Mouse (Mus musculus): ENCODE measurements around the gene Il17c. TPM values are rescaled to one million over a fixed set of nuclear protein-coding genes. Genes with fewer than 3 reads are reported as not detected.

Gene Il17c
- not detected in 2 replicates for polyA plus RNA-seq (2015; fragmentation: Nextera tagmentation; extraction: Ambion mirVana)

DNA sequence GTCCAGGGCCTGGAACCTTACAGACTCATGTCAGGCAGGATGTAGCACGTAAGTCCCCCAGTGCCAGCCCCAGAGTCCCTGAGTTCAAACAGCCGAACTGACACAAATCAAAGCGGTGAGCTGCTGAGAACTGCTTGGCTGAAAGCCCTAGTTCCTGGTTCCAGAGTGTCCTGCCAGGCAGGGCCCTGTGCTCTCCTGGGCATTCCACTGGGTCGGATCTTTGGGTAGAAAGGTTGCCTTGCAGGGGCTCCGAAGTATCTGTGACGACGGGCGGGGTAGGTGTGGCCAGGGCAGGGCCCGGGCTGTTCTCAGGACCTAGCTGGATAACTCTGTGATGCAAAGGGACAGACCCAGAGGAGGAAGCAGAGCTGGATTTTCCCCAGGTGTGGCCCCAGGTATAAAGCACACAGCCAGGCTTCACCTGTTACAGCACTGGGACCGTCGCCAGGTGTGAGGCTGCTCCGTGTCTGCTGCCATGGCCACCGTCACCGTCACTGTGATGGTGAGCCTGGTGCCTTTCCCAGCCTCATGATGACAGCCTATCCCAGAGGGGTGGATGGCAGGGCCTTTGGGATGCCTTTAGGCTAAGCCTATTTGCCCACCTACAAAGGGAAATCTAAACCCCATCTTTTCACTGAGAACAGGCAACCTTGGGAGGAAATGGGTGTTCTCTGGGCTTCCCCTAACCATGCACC is at the start of gene Il17c:
TSS of gene Il17c (plus strand) at position 645 of the 695 bp plus-strand sequence.
- Histone ChIP-seq H3K4me2 (ENCODE audit: low read length) (no peak within 1 kb of the TSS), H3K27ac (ENCODE audit: low read depth, low read length) (no peak within 1 kb of the TSS), H3K9me3 (ENCODE audit: control insufficient read depth, low read length) (no peaks in the 10 kb centered on the region), H3K27me3 (replicated peaks; ENCODE audit: control insufficient read depth, insufficient read depth, low read length) (no peaks in the 10 kb centered on the region), H3K9ac (ENCODE audit: low read depth, low read length) (no peak within 1 kb of the TSS), H3K36me3 (ENCODE audit: control insufficient read depth, insufficient read depth, low read length) (peaks cover 7% of the 10 kb centered on the region), H3K4me1 (ENCODE audit: control insufficient read depth, insufficient read depth, low read depth, low read length) (no peaks in the 10 kb centered on the region), H3K4me3 (ENCODE audit: low read length) (no peak within 1 kb of the TSS)
- no peak for ATAC-seq
- WGBS = 86% methylated on average over 14 of the region's 14 CpGs

DNA sequence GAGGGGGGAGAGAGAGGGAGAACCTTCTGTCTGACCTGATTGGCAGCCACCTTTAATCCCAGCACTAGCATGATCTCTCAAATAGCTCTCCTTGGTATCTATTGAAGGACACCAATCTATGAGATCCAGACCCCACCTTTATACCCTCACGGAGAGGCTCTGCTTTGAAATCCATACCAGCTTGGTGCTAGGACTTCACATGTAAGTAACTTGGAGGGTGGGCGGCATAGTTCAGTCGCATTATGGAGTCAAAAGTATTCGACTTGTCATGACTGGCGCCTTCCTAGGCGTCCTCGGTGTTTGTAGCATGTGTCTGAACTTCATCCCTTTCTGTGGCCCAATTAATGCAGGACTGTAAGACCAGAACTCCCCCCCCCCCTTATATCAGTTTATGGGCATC is 46.5 kb upstream of the Il17c start:
- Histone ChIP-seq H3K4me2 (ENCODE audit: low read length) (peak overlapping the region; percentile 66), H3K36me3 (ENCODE audit: control insufficient read depth, insufficient read depth, low read length) (no peaks in the 10 kb centered on the region; the same call in 1 of the 2 replicates), H3K4me1 (ENCODE audit: control insufficient read depth, insufficient read depth, low read depth, low read length) (peaks cover 15% of the 10 kb centered on the region), H3K9ac (ENCODE audit: low read depth, low read length) (no peak overlapping the region), H3K27ac (ENCODE audit: low read depth, low read length) (no peak overlapping the region), H3K9me3 (ENCODE audit: control insufficient read depth, low read length) (no peaks in the 10 kb centered on the region), H3K4me3 (ENCODE audit: low read length) (no peak overlapping the region; the same call in 1 of the 2 replicates), H3K27me3 (replicated peaks; ENCODE audit: control insufficient read depth, insufficient read depth, low read length) (no peaks in the 10 kb centered on the region)
- WGBS = 98% methylated on average over 7 of the region's 7 CpGs
- no peak for ATAC-seq

DNA sequence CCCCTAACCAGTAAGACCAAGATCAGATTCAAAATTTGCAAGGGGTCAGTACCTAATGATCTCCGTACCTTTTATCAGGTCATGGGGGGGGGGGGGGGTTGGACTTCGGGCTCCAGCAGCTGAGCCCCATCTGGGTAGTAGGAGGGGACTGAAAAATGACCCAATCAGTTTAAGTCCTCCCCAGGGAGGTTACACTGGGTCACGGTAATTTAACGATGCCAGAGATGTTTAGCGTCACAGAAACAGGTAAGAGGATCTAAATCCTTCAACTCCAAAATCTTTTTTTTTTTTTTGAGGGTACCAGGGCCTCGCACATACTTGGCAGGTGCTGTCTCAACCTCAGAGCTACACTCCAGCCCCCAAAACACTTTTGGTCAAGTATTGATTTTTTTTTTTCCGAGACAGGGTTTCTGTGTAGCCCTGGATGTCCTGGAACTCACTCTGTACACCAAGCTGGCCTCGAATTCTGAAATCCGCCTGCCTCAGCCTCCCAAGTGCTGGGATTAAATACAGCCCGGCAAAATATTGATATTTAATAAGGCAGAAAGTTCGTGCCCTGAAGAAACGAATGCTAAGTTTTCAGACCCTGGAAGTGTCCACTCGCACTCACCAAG is 46.0 kb upstream of the Il17c start:
- Histone ChIP-seq H3K9ac (ENCODE audit: low read depth, low read length) (peak overlapping the region; percentile 58), H3K4me2 (ENCODE audit: low read length) (peak overlapping the region; percentile 66), H3K36me3 (ENCODE audit: control insufficient read depth, insufficient read depth, low read length) (no peaks in the 10 kb centered on the region; the same call in 1 of the 2 replicates), H3K9me3 (ENCODE audit: control insufficient read depth, low read length) (no peaks in the 10 kb centered on the region), H3K4me3 (ENCODE audit: low read length) (peak overlapping the region; percentile 90), H3K27me3 (replicated peaks; ENCODE audit: control insufficient read depth, insufficient read depth, low read length) (no peaks in the 10 kb centered on the region), H3K4me1 (ENCODE audit: control insufficient read depth, insufficient read depth, low read depth, low read length) (peaks cover 15% of the 10 kb centered on the region), H3K27ac (ENCODE audit: low read depth, low read length) (peak overlapping the region; percentile 40; the same call in 1 of the 2 replicates)
- WGBS = 28% methylated on average over 13 of the region's 13 CpGs
- ATAC-seq = peak; percentile 44

DNA sequence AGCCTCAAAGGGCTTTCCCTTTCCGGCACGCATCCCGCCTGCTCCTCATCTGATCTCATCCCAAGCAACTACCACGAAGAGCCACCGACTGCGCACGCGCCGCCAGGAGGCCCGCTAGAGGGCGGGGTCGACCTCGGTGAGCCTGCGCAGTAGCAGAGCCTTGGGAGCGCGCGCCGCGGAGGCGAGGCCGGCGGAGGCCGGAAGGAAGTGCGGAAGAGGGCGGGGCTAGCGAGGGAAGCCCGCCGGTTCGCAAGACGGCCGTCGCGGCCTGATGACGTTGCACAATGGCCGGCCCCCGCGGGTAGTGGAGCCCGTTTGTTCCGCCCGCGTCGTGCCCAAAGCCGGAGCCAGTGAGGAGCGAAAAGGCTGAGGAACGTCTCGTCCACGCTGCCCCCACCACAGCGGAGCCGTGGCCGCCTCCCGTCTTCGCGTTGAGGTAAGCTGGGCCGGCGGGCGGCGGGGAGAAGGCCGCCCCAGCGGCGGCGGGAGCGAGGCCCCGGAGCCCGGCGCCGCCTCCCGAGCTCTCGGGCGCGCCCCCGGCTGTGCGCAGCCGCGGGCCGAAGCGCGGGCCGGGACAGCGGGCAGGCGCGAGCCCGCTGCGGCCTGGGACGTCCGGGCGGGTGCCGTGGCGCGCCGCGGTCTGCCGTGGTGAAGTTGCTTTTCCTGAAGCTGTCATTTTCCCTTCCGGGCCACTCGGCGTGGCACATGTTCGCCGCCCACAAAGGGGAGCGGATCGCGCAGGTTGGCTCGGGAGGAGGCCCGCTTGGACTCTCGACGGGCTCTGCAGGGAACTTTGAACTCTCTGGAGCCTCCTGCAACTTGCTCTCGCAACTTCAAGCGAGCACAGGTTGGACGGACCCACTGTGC is 45.2 kb upstream of the Il17c start, which contains the start of gene Zc3h18:
TSS of gene Zc3h18 (plus strand) at position 245 of the 867 bp plus-strand sequence.
- no peaks in the 10 kb centered on the region for H3K9me3 ChIP-seq (ENCODE audit: control insufficient read depth, low read length)

DNA sequence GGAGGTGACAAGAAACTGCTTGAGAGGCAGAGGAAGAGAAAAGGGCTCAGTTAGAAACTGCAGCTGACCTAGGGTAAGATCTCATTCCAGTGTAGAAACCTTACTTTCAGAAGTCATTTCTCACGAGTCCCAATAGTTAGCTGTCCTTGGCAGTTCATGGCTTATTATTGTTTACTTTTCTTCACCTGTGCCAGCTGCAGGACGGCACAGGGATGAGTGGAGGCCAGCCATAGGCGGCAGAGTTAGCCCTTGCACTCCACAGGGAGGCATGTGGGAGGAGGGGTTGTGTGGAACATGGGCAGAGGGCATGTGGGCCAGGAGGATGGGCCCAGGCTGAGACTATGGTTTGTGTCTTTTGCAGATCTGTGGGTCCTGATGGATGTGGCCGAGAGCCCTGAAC is 38.8 kb upstream of the Il17c start:
- WGBS = 87% methylated on average over 4 of the region's 4 CpGs
- no peaks in the 10 kb centered on the region for H3K9me3 ChIP-seq (ENCODE audit: control insufficient read depth, low read length)
- no peaks in the 10 kb centered on the region for H3K27me3 ChIP-seq (replicated peaks; ENCODE audit: control insufficient read depth, insufficient read depth, low read length)
- no peak overlapping the region for H3K4me3 ChIP-seq (ENCODE audit: low read length)
- no peak overlapping the region for H3K27ac ChIP-seq (ENCODE audit: low read depth, low read length)
- peaks cover 22% of the 10 kb centered on the region for H3K36me3 ChIP-seq (ENCODE audit: control insufficient read depth, insufficient read depth, low read length)
- ATAC-seq = no peak
- H3K4me2 ChIP-seq (ENCODE audit: low read length) = no peak overlapping the region
- H3K9ac ChIP-seq (ENCODE audit: low read depth, low read length) = no peak overlapping the region
- peaks cover 2% of the 10 kb centered on the region for H3K4me1 ChIP-seq (ENCODE audit: control insufficient read depth, insufficient read depth, low read depth, low read length)

More for the DNA sequence above, 45.2 kb upstream of the Il17c start, which contains the start of gene Zc3h18:
- Histone ChIP-seq H3K4me1 (ENCODE audit: control insufficient read depth, insufficient read depth, low read depth, low read length) (peaks cover 15% of the 10 kb centered on the region), H3K36me3 (ENCODE audit: control insufficient read depth, insufficient read depth, low read length) (no peaks in the 10 kb centered on the region; the same call in 1 of the 2 replicates), H3K4me2 (ENCODE audit: low read length) (peak within 1 kb of the TSS; percentile 80), H3K27me3 (replicated peaks; ENCODE audit: control insufficient read depth, insufficient read depth, low read length) (no peaks in the 10 kb centered on the region), H3K27ac (ENCODE audit: low read depth, low read length) (peak within 1 kb of the TSS; percentile 91), H3K4me3 (ENCODE audit: low read length) (peak within 1 kb of the TSS; percentile 90), H3K9ac (ENCODE audit: low read depth, low read length) (peak within 1 kb of the TSS; percentile 94)
- under 1% methylated on average over 82 of the region's 107 CpGs for WGBS
- ATAC-seq = peak; percentile 96

DNA sequence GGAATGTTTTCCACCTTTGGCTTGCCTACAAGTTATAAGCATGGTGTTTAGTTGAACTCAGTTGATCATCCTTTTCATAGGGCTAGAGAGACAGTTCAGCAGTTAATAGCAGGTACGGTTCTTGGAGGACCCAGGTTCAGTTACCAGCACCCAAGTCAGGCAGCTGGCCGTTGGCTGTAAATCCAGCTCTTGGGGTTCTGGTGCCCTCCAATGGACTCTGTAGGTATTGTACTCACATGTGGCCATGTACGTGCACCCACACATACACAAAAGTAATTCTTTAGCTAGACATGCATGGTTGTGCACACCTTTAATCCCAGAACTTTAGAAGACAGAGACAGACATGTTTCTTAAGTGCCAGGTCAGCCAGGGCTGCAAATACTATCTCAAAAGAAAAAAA is 32.5 kb upstream of the Il17c start:
- peaks cover 40% of the 10 kb centered on the region for H3K36me3 ChIP-seq (ENCODE audit: control insufficient read depth, insufficient read depth, low read length)
- no peak overlapping the region for H3K4me3 ChIP-seq (ENCODE audit: low read length)
- no peaks in the 10 kb centered on the region for H3K27me3 ChIP-seq (replicated peaks; ENCODE audit: control insufficient read depth, insufficient read depth, low read length)
- 86% methylated on average over 3 of the region's 3 CpGs for WGBS
- no peak overlapping the region for H3K9ac ChIP-seq (ENCODE audit: low read depth, low read length)
- no peak overlapping the region for H3K27ac ChIP-seq (ENCODE audit: low read depth, low read length)
- no peak overlapping the region for H3K4me2 ChIP-seq (ENCODE audit: low read length)
- ATAC-seq = no peak
- no peaks in the 10 kb centered on the region for H3K4me1 ChIP-seq (ENCODE audit: control insufficient read depth, insufficient read depth, low read depth, low read length)
- H3K9me3 ChIP-seq (ENCODE audit: control insufficient read depth, low read length) = 0 out of 2 replicates have a peak, but pooled peaks cover 3% of the 10 kb centered on the region

DNA sequence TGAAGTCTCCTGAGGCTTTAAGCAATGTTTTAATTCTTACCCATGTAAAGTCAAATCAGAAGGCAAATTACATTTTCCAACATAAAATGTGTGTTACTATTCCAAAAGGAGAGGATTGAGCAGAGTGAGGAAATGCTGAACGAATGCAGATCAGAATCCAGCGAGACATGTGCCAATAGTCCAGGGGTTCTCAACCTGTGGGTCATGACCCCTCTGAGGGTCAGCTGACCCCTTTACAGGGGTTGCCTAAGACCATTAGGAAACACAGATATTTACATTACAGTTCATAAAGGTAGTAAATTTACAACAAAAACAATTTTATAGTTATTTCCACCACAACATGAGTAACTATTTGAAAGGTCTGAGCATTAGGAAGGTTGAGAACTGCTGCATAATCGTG is 31.1 kb upstream of the Il17c start:
- Histone ChIP-seq H3K27ac (ENCODE audit: low read depth, low read length) (no peak overlapping the region), H3K36me3 (ENCODE audit: control insufficient read depth, insufficient read depth, low read length) (peaks cover 40% of the 10 kb centered on the region), H3K4me2 (ENCODE audit: low read length) (no peak overlapping the region), H3K9ac (ENCODE audit: low read depth, low read length) (no peak overlapping the region), H3K9me3 (ENCODE audit: control insufficient read depth, low read length) (0 out of 2 replicates have a peak, but pooled peaks cover 3% of the 10 kb centered on the region), H3K27me3 (replicated peaks; ENCODE audit: control insufficient read depth, insufficient read depth, low read length) (no peaks in the 10 kb centered on the region), H3K4me3 (ENCODE audit: low read length) (no peak overlapping the region), H3K4me1 (ENCODE audit: control insufficient read depth, insufficient read depth, low read depth, low read length) (no peaks in the 10 kb centered on the region)
- ATAC-seq = no peak
- 92% methylated on average over 3 of the region's 3 CpGs for WGBS

DNA sequence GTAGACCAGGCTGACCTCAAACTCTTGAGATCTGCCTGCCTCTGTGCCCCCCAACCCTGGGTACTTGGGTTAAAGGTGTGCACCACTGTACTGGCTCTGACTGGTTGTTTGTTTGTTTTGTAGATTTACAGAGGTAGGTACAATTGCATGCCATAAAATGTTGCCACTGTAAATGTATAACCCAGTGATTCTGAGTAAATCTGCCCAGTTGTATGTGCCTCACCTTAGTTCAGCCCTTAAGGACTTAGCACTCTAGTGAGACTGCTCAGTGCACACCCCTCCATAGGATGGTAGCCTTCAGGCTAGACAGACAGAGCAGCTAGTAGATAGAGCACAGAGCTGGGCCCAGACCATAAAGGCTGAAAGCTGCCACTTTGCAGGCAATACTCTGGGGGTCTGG is 28.1 kb upstream of the Il17c start:
- H3K9me3 ChIP-seq (ENCODE audit: control insufficient read depth, low read length) = 0 out of 2 replicates have a peak, but pooled peaks cover 3% of the 10 kb centered on the region
- no peaks in the 10 kb centered on the region for H3K4me1 ChIP-seq (ENCODE audit: control insufficient read depth, insufficient read depth, low read depth, low read length)
- H3K36me3 ChIP-seq (ENCODE audit: control insufficient read depth, insufficient read depth, low read length) = peaks cover 34% of the 10 kb centered on the region
- no peak overlapping the region for H3K4me2 ChIP-seq (ENCODE audit: low read length)
- H3K27ac ChIP-seq (ENCODE audit: low read depth, low read length) = no peak overlapping the region
- H3K9ac ChIP-seq (ENCODE audit: low read depth, low read length) = no peak overlapping the region
- H3K27me3 ChIP-seq (replicated peaks; ENCODE audit: control insufficient read depth, insufficient read depth, low read length) = no peaks in the 10 kb centered on the region
- ATAC-seq = no peak
- H3K4me3 ChIP-seq (ENCODE audit: low read length) = no peak overlapping the region
